Mouse (Mus musculus) mesoderm, embryonic 11.5 days (tissue): Measurements from ENCODE around the gene Gnb3.
A peak's percentile ranks its signal among the peaks of the same experiment; 100 is the strongest.
"Not testable (repeated sequence)": the region's sequence is repeated elsewhere in the genome, so short reads cannot be mapped to it uniquely, and the experiment has no call there.

Experiments used
- DNase-seq: peaks from one replicate; pipeline ENCODE4 v3.0.0-alpha.2; 2012; ENCODE audit warnings: low read depth, low spot score

Gnb3 gene

DNA sequence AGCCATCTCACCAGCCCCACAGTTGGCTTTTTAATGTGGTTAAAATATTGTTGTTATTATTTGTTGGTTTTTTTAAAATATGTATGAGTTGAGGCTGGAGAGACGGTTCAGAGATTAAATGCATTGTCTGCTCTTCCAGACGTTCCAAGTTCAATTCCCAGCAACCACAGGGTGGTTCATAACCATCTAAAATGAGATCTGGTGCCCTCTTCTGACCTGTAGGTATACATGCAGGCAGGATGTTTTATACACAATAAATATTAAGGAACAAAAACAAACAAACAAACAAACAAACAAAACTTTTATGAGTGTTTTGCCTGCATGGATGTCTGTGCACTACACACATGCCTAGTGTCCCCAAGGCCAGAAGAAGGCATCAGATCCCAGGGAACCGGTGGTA, 37.0 kb downstream of the Gnb3 start:
- no peak for DNase-seq

DNA sequence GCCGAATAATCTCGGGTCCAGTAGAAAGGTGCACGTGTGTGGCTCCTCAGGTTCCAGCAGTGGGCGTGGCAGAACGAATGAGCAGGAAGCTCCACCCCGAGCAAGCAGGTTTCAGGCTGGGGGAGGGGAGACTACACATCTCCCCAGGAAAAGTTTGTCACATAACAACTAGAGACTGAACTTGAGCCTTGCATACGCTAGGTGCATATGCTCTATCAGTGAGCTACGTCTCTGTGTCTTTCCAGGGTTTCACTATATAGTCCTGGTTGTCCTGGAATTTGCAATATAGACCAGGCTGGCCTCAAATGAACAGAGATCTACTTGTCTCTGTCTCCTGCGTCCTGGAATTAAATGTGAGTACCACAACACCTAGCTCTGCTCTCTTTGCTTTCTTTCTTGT, 37.7 kb downstream of the Gnb3 start:
- DNase-seq, result not testable (repeated sequence)

DNA sequence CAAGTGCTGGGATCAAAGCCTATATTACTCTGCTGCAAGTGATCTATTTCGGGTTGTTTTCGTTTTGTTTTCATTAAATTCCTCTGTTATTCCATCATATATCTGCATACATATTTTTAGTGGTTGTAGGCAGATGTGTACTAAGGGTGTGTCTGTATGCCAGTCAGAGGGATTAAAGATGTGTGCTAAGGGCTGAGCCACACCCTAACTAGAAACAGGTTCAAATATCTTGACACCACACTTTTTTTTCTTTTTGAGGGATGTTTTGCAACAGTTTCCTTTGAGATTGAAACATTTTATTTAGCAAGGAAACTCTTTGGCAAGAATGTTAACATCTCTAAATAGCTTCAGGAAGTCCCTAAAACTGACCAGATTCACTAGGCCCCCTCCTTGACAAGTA, 43.9 kb downstream of the Gnb3 start:
- no peak for DNase-seq

DNA sequence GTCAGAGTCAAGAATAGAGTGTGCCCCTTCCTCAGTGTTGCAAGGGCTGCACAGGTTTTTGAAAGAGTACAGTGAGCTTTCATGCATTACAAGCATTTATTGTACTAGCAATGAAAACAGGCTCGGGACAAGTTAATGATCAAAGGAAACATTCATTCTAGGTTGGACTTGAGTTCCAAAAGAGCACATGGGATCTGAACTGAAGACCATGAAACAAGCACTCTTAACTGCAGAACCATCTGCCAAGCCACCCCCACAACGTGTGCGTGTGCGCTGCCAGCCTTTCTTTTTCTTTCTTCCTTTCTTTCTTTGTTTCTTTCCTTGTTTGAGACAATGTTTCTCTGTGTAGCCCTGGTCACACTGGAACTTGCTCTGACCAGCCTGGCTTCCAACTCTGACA, 44.3 kb downstream of the Gnb3 start:
- DNase-seq, result no peak

DNA sequence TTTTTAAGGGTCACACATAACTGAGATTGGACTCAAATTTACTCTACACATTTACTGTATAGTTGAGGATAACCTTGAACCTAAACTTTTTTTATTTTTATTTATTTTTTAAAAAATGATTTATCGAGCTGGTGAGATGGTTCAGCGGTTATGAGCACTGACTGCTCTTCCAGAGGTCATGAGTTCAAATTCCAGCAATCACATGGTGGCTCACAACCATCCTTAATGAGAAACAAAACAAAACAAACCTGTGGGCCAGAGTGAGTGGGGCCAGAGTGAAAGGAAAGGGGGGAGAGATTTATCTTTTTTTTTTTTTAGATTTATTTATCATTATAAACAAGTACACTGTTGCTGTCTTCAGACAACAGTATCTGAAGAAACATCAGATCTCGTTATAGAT, 48.2 kb downstream of the Gnb3 start:
- DNase-seq, result no peak

DNA sequence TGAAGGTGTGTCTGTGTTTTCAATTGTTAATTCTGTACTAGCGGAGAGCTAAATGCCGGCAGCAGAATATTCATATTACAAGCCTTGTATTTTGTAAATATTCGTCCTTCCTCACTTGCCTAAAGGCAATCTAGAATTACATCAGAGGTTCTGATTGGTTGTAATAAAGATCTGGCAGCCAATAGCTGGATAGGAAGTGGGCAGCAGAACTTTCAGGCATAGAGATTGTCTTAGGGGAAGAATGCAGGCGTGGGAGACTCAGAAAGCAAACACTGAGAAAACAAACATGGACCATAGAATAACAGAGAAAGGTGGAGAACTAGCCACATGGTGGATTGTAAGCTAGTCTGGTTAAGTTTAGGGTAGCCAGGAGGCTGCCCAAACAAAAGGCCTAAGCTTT, 50.0 kb downstream of the Gnb3 start:
- no peak for DNase-seq

DNA sequence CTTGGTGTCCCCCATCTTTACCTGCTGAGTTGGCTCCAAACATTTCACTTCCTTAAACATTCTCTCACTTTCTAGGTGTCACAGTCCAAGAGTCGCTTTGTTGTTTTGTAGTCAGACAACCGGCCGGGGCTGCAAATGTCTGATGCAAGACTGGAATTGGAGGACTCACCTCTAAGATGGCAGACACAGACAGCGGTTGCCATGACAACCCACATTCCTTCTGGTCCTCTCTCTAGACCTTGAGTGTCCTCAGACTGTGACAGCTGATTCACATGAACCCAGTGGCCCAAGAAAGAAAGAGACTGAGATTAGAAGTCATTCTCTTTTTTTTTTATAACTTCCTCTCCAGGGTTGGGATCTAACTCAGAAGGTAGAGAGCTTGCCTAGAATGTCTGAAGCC, 50.6 kb downstream of the Gnb3 start:
- DNase-seq, result peak; percentile 26

DNA sequence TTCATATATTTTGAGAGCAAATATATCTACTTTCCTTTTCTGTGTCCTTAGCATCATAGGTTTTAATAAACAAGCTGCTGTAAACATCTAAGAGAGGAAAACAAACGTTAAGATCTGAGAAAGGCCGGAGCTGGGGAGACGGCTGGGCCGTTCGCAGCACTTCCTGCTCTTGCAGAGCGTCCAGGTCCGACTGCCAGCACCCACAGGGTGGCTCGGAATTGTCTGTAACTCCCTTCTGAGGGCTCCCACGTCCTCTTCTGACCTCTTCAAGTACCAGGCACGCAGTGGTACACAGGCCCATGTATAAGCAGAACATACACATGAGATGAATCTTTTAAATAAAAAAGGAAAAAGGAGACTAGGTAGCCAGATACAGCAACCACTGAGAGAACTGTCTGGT, 52.4 kb downstream of the Gnb3 start:
- DNase-seq, result no peak

DNA sequence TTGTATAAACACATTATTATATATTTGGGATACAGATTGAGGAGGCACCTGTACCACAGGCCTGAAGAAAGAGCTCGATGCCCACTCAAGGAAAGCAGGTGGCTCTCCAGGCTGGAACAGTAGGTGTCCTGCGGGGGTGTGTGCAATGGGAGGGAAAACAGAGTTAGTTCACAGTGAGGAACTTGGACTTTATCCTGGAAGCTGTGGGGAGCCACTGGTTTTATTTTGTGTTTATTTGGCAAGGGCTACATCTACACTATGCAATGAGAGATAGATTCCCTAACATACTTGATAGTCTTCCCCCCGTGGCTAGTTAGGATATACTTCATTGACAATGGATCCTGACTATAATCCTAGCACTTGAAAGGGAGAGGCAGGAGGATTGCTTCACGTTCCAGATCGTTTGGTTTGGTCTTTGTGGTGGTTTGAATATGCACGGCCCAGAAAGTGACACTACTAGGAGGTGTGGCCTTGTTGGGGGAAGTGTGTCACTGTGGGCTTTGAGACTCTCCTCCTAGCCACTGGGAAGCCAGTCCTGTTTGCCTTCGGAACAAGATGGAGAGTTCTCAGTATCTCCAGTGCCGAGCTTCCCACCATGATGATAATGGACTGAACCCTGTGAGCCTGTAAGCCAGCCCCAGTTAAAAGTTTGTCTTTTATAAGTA, 53.2 kb downstream of the Gnb3 start:
- DNase-seq, result no peak
